Mouse (Mus musculus): ENCODE results near the gene Prap1.

Gene Prap1

DNA sequence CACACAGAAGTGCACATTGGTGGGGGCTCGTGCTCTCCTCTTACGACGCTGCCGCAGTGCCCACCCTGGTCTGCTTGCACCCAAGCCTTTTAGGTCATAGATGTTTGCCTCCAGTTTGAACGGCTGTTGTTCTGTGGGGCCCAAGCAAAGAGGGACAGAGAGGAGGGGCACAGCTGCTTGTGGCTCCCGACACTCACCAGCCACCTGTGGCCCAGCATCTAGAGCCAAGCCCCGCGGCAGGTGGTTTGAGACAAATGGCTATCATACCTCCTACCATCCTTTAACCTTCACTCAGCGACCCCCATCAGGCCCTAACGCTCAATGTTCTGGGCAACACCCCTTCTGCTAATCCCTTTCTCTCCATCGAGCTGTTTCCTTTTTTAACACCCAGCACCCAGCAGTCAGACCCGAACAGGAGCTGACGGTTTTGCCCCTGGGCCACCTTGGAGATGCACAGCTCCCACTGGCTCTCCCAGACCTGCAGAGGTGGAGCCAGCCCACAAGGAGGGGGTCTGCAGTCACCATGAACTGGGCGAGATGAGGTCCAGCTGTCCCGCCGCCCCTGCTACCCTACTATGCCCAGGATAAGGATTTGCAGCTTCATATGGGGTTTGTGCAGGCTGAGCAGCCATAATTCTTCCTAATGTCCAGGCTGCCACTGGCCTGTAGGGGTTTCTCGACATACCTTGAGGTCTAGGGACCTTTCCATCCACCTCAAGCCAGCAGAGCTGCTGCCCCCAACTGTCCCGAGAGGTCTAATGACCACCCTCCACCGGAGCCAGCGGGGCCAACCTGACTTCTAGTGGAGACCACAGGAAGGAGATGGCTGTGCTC is 11.6 kb upstream of the Prap1 start:
- in situ Hi-C loops (cut with MboI; ENCODE audit: unreplicated experiment in 2 of 2): loop anchor here (5.0 to 10.0 kb wide), 3 partner anchors 61 to 753 kb away; partner anchors contain the start of gene Urah (in 1 of the 2)

DNA sequence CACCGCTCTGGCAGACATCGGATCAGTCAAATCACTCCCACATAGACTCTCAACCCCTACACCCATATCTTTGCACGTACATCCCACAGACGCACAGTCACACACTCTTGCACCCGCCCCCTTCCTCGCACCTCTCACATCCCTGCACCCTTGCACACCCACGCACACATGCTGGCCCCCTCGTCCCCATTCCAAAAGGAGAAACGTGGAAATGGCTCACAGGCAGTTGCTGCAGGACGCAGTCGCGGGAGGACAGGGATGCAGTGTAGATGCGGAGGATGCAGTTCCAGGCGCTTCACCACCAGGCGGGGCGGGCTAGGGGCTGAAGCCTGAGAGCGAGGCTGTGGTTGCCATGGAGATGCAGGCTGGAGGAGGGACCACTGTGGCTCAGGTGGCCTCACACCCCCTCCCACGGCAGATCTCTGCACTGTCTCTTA is 10.9 kb upstream of the Prap1 start, which contains the start of gene Caly:
Gene Caly (minus strand): TSS at position 307 of the 437 bp plus-strand sequence.
- in situ Hi-C loops (cut with MboI; ENCODE audit: unreplicated experiment in 2 of 2): loop anchor here (5.0 to 10.0 kb wide), 3 partner anchors 60 to 753 kb away; partner anchors contain the start of gene Urah (in 1 of the 2)

DNA sequence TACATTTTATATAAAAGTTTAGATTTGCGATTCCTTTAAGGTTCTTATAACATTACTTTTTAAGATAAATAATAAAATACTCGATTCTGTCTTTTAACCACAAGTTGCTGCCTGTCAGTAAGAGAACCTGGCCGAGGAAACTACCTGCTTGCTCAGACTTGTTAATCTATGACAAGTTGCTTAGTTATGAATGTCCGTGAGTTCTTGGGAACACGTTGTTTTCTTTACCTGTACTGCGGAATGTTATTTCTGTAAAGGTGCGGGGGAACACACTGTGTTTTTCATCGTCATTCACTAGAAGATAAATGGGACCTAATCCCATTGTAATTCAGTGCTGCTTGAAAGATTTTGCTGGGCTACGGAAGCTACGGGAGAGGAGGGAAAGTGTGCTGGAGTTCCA is 2.6 kb upstream of the Prap1 start:
- in situ Hi-C loops (cut with MboI; ENCODE audit: unreplicated experiment in 2 of 2): no loop called here

DNA sequence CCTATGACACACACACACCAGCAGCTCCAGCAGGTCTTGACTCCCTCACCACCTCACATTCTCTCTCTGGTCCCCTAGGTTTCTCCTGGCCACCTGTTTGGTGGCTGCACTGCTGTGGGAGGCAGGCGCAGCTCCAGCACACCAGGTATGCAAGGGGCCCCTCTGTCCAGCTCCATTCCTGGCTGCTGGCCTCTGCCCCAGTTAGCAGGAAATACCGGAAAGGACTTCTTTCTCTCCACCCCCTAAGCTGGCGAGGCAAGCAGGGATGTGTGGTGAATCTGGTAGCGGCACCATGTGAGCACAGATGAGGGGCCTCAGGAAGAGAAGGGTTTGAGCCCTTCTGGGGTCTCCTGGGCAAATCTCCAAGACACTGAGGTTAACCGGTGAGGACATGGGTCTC is 1.8 kb downstream of the Prap1 start:
- in situ Hi-C loops (cut with MboI; ENCODE audit: unreplicated experiment in 2 of 2): no loop called here

DNA sequence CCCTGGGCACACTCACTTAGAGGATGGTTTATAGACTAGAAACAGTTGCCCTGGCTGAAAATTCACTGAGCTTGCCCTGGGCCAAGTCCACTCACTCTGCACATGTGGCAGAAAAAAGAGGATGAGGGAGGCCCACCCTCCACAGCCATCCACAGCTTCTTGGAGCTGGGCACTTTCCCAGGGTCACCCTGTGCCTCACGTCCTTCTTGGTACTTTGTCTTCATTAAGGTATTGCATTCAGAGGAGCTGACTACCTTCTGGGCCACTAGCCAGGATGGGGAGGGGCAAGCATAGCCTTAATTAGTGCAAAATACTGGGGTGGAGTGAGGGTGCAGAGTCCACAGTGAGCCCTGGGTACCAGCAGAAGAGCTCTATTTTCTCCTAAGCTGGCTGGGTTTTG is 2.4 kb downstream of the Prap1 start:
- in situ Hi-C loops (cut with MboI; ENCODE audit: unreplicated experiment in 2 of 2): no loop called here

DNA sequence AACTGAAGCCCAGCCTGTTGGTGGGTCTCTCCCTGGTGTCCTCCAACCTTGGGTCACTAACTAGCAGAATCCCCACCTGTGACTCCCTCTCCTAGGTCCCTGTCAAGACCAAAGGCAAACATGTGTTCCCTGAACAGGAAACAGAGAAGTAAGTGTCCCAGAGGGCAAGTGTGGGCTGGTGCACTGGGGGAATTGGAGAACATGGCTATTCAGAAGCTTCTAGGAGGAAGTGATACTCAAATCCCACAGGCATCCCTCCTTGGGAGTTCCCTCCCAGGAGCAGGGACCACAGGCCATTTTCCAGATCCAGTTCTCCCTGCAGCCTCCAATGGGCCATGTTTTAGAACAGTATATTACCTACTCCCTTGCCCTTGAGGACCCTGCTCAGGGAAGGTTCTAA is 2.9 kb downstream of the Prap1 start:
- in situ Hi-C loops (cut with MboI; ENCODE audit: unreplicated experiment in 2 of 2): no loop called here

DNA sequence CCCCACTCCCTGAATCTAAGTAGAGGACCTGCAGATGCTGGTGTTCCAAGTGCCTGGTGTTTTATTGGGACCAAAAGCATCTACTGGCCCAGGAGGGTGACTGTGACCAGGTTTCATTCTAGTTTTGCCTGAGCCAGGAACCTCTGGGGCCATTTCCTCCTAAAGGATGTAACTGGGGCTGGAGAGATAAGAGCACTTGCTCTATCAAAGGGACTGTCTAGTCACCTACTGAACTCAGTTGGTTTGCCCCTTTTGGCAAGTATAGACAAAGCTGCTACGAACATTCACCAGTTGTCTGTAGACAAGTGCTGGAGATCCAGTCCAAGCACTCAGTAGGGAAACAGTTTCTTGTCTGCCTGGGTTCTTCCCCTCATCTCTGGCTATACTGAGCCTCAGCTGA is 5.3 kb downstream of the Prap1 start:
- in situ Hi-C loops (cut with MboI; ENCODE audit: unreplicated experiment in 2 of 2): no loop called here

DNA sequence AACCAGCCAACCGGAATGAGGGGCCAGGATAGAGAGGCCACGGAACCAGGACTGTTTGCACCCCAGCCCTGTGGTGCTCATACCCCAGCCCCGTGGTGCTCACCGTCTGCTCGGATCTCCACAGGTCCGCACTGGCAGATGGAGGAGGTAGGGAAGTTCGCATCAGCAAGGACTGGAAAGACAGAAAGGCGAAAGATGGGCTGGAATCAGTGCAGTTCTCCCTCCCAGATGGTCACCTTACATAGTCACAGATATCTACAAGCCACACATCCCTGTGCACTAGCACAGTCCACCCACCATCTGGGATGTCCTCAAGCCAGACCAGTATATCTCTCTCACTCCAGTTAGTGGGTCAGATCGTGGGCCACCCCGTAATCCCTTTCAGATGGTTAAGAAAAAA is 8.3 kb downstream of the Prap1 start:
- in situ Hi-C loops (cut with MboI; ENCODE audit: unreplicated experiment in 2 of 2): loop anchor here (25.0 kb wide), 2 partner anchors 961 to 1189 kb away; partner anchors contain the start of genes Bnip3 (in 2 of the 2) and B4galnt4 (in 1 of the 2)

DNA sequence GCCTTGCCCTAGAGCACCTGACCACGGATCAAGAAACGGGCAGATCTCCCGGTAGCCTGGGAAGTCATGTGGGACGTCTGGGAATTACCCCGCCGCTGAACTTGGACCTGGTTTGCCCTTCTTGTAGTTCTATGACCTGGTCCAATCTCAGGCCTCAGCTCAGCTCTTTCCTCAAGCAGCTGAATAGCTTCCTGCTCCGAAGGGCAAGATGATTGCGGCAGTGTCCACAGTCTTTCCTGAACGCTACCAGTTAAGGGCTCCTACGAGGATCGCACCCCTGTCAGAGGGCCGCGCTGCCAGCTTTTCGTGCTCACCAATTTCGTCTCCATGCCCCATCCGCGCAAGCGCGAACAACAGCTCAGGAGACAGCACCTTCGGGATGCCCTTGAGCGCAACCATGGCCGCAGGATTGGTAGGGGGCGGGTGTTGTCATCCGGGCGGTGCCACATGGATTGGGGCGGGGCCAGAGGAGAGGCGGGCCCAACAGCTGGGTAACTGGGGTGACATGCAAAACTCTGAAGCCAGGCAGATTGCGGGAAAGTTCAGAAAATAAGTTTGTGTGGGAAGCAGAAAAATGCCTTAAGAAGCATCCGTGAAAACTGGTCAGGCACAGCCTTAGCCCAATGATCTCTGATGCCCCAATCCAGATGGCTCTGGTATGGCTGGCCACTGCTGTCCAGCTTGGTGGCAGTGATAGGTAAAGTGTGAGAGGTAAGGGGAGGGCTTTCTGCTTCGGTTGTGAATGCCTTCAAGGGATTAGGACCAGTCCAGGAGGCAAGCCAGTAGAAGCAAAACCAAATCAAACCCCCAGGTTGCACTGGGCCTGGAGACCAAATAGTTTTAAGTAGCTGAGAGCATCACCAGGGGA is 9.0 kb downstream of the Prap1 start, which contains the start of gene Fuom:
Gene Fuom (minus strand): TSS at position 449 of the 868 bp plus-strand sequence.
- in situ Hi-C loops (cut with MboI; ENCODE audit: unreplicated experiment in 2 of 2): loop anchor here (25.0 kb wide), 2 partner anchors 960 to 1190 kb away; partner anchors contain the start of genes Bnip3 (in 2 of the 2) and B4galnt4 (in 1 of the 2)

DNA sequence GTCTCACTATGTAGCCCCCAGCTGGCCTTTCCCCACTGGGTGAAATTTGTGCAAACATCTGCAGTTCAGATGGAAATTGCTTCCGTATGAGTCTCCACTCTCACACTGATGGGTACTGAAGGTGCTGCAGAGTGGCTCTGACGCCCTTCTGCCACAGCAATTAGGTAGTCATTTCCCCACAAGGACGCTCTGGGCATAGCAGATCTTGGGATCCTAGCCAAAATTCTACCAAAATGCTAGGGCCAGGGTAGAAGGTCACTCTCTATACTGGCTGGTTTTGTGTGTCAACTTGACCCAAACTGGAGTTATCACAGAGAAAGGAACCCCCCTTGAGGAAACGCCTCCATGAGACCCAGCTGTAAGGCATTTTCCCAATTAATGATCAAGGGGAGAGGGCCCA is 10.8 kb downstream of the Prap1 start:
- in situ Hi-C loops (cut with MboI; ENCODE audit: unreplicated experiment in 2 of 2): loop anchor here (25.0 kb wide), 2 partner anchors 958 to 1192 kb away; partner anchors contain the start of genes Bnip3 (in 2 of the 2) and B4galnt4 (in 1 of the 2)

DNA sequence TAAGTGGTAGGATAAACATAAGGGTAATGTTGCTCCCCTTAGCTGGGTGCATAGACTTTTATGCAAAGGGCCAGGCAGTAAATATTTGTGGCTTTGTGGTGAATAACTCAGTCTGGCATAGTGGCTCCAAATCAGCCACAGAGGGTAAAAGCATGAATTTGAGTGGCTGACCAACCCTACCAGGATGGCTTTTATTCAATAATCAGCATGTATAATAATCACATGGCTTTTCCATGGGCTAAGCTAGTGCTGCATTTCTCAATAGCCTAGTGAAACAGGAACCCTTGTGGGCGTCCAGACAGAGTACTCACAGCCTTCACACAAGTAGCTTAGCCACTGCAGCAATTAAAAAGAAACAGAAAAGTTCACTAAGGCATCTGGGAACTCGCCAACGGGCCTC is 18.7 kb downstream of the Prap1 start:
- in situ Hi-C loops (cut with MboI; ENCODE audit: unreplicated experiment in 2 of 2): loop anchor here (25.0 kb wide), 2 partner anchors 950 to 1200 kb away; partner anchors contain the start of genes Bnip3 (in 2 of the 2) and B4galnt4 (in 1 of the 2)

DNA sequence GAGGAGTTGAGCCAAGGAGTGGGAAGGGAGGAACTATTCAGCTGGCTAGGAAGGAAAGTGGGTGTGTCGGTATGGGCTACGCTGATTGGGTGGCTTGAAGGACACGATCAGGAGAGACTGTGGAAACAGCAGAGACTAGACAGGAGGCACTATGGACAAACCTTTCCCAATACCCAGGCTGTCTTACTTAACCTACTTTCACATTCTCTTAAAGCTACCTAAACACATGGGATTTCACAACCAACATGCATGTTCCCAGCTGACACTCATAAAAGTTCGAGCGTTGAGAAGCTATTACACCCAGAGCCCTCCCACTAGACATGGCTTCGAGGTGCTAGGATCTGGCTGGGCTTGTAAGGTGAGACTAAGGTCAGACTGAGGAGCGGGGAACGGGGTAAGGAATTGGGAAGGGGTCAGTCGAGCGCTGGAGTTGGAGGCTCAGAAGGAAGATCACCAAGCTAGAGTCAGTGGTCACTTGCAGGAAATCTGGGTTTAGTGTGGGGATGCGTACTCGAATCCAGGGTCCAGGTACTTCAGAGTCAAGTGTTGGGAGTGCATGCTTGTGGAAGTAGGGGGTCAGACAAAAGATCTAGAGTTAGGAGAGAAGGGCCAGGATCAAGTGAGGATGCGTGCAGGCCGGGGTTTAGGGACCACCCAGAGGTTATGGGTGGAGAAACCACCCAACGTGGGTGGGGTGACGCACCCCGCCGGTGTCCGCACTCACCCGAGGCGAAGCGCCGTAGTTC is 22.6 kb downstream of the Prap1 start, which contains the start of gene Paox:
Gene Paox (plus strand): TSS at position 217 of the 746 bp plus-strand sequence.
- in situ Hi-C loops (cut with MboI; ENCODE audit: unreplicated experiment in 2 of 2): loop anchor here (5.0 to 25.0 kb wide), 3 partner anchors 78 to 1203 kb away; partner anchors contain the start of genes Bnip3 (in 2 of the 2), Tubgcp2 (in 2 of the 2), Zfp511 (in 2 of the 2) and B4galnt4 (in 1 of the 2)

DNA sequence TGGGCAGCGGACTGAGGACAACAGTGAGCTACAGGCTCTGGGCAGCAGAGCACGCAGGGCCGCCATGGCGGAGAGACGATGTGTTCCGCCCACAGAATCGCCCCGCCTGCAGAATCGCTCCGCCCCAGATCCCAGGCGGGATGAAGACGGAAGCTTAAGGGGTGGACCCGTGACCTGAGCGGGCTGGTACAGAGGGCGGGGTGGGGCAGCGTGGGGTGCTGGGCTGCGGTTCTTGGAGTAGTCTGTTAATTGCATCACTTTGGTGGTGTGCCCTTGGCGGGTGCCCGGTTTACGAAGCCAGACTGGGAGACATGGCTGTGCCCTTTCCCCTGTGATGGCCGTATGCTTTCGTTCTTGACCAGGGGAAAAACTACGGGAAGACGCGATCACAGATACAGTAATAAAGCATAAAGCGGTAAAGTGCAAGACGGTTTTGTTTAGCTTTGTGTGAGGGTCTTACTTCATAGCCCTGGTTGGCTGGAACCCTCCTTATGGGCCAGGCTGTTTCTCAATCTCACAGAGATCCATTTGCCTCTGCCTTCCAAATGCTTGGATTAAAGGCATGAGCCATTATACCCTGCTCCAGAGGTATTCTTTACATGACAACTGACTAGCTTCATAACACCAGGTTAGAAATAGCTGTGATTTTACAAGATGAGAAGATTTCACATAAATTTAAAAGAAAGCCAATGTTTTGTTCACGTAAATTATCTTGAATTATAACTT is 23.3 kb downstream of the Prap1 start, which contains the start of gene Echs1:
Gene Echs1 (minus strand): TSS at position 148 of the 726 bp plus-strand sequence.
- in situ Hi-C loops (cut with MboI; ENCODE audit: unreplicated experiment in 2 of 2): loop anchor here (5.0 to 25.0 kb wide), 3 partner anchors 79 to 1204 kb away; partner anchors contain the start of genes Bnip3 (in 2 of the 2), Tubgcp2 (in 2 of the 2), Zfp511 (in 2 of the 2) and B4galnt4 (in 1 of the 2)

DNA sequence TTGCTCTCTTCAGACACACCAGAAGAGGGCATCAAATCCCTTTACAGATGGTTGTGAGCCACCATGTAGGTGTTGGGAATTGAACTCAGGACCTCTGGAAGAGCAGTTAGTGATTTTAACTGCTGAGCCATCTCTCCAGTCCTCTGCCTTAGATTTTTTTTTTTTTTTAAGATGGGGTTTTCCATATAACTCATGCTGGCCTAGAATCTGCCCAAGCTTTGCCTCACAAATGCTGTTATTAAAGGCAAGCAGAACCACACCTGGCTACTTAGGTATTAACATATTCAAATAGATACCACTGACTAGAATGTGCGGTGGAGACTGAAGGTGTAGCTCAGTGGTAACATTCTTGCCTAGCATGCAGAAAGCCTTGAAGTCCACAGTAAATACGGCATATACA is 27.3 kb downstream of the Prap1 start:
- in situ Hi-C loops (cut with MboI; ENCODE audit: unreplicated experiment in 2 of 2): loop anchor here (25.0 kb wide), 2 partner anchors 942 to 1208 kb away; partner anchors contain the start of genes Bnip3 (in 2 of the 2) and B4galnt4 (in 1 of the 2)

DNA sequence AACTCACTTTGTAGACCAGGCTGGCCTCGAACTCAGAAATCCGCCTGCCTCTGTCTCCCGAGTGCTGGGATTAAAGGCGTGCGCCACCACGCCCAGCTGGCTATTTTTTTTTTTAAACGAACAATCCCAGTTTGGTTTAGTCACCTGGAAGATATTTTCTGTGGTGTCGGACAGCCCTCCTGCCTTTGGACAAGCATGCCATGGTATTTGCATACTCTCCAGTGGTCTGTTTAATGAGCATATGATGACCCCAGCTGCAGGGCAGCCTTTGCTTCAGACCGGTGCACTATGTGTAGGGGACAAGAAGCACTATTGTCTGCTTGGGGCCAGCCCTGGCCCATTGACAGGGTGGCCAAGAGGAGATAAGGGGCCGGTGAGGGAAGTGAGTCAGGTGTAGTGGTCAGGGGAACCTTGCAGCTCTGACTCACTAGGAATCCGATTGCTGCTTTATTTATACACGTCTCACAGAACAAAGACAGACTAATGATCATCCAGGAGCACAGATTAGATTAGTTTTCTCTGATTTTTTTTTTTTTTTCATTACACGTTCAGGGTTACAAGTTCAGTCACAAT is 28.2 kb downstream of the Prap1 start:
- in situ Hi-C loops (cut with MboI; ENCODE audit: unreplicated experiment in 2 of 2): loop anchor here (25.0 kb wide), 2 partner anchors 941 to 1209 kb away; partner anchors contain the start of genes Bnip3 (in 2 of the 2) and B4galnt4 (in 1 of the 2)

DNA sequence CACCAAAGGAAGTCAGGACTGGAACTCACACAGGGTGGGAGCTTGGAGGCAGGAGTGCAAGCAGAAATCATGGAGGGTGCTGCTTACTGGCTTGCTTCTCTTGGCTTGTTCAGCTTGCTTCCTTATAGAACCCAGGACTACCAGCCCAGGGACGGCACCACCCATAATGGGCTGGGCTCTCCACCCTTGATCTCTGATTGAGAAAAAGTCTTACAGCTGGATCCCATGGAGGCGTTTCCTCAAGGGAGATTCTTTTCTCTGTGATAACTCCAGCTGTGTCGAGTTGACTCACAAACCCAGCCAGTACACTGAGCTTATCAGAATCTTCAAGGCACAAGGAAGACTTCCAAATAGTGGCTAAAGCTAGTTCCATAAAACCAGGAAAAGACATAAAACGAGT is 29.6 kb downstream of the Prap1 start:
- in situ Hi-C loops (cut with MboI; ENCODE audit: unreplicated experiment in 2 of 2): loop anchor here (25.0 kb wide), 2 partner anchors 940 to 1210 kb away; partner anchors contain the start of genes Bnip3 (in 2 of the 2) and B4galnt4 (in 1 of the 2)

DNA sequence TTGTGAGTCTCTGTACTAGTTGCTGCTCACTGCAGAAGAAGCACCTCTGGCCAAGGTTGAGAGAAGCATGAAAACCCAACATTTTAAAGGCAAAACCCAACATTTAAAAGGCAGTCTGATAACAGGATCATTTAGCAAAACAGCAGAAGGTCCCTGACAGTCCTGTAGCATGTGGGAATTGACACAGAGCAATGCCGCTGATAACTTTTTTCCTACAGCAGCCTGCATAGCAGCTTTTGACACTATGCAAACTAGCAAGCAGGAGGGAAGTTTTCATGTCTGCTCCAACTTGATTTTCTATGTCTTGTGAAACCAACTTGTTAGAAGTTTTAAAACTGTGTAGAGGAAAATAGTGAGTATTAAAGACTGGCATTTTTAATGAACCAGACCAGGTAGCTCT is 31.2 kb downstream of the Prap1 start:
- in situ Hi-C loops (cut with MboI; ENCODE audit: unreplicated experiment in 2 of 2): loop anchor here (25.0 kb wide), 2 partner anchors 938 to 1212 kb away; partner anchors contain the start of genes Bnip3 (in 2 of the 2) and B4galnt4 (in 1 of the 2)

Data from v-Abl transformed pro-B cells (cell line).